Mouse (Mus musculus) urinary bladder, postnatal 10 days (tissue): Measurements from ENCODE around the gene Tspan5.

Source experiments
- DNase-seq: peaks from one replicate; pipeline ENCODE4 v3.0.0; 2022; ENCODE audit warnings: low spot score

The Tspan5 gene

GRCm38 (mm10) chr3:138741649-138742565 lies at the start of gene Tspan5:
Gene Tspan5 (plus strand): TSS chr3:138742195.
- DNase-seq = no peak

- no peak for DNase-seq
Measured at GRCm38 (mm10) chr3:138692302-138692701, 49.7 kb upstream of the Tspan5 start.

GRCm38 (mm10) chr3:138703399-138703798 lies 38.6 kb upstream of the Tspan5 start:
- no peak for DNase-seq

GRCm38 (mm10) chr3:138704469-138704868 lies 37.5 kb upstream of the Tspan5 start:
- no peak for DNase-seq

- DNase-seq = no peak
Measured at GRCm38 (mm10) chr3:138705875-138706274, 36.1 kb upstream of the Tspan5 start.

- DNase-seq = no peak
Measured at GRCm38 (mm10) chr3:138709183-138709582, 32.8 kb upstream of the Tspan5 start.

GRCm38 (mm10) chr3:138711971-138712370 lies 30.0 kb upstream of the Tspan5 start:
- DNase-seq = no peak

- no peak for DNase-seq
Measured at GRCm38 (mm10) chr3:138712452-138713140, 29.4 kb upstream of the Tspan5 start.

GRCm38 (mm10) chr3:138713141-138713540 lies 28.9 kb upstream of the Tspan5 start:
- DNase-seq = no peak

GRCm38 (mm10) chr3:138714788-138715187 lies 27.2 kb upstream of the Tspan5 start:
- no peak for DNase-seq

GRCm38 (mm10) chr3:138715212-138715611 lies 26.8 kb upstream of the Tspan5 start:
- DNase-seq = no peak

- no peak for DNase-seq
Measured at GRCm38 (mm10) chr3:138717040-138717439, 25.0 kb upstream of the Tspan5 start.

- no peak for DNase-seq
Measured at GRCm38 (mm10) chr3:138722152-138722551, 19.8 kb upstream of the Tspan5 start.

GRCm38 (mm10) chr3:138727571-138727970 lies 14.4 kb upstream of the Tspan5 start:
- no peak for DNase-seq

GRCm38 (mm10) chr3:138728840-138729239 lies 13.2 kb upstream of the Tspan5 start:
- DNase-seq = no peak

GRCm38 (mm10) chr3:138730812-138731211 lies 11.2 kb upstream of the Tspan5 start:
- no peak for DNase-seq

- no peak for DNase-seq
Measured at GRCm38 (mm10) chr3:138735760-138736159, 6.2 kb upstream of the Tspan5 start.

GRCm38 (mm10) chr3:138739150-138739700 lies 2.8 kb upstream of the Tspan5 start:
- no peak for DNase-seq

- DNase-seq = no peak
Measured at GRCm38 (mm10) chr3:138740291-138740690, 1.7 kb upstream of the Tspan5 start.

GRCm38 (mm10) chr3:138740843-138741540 lies 1.0 kb upstream of the Tspan5 start:
- DNase-seq = no peak

GRCm38 (mm10) chr3:138742566-138742930 lies 553 bp downstream of the Tspan5 start:
- DNase-seq = no peak

- no peak for DNase-seq
Measured at GRCm38 (mm10) chr3:138743061-138743671, 1.2 kb downstream of the Tspan5 start.
